Comparison of ENCODE assay signal across 10 mouse cellular contexts in the genomic region with DNA sequence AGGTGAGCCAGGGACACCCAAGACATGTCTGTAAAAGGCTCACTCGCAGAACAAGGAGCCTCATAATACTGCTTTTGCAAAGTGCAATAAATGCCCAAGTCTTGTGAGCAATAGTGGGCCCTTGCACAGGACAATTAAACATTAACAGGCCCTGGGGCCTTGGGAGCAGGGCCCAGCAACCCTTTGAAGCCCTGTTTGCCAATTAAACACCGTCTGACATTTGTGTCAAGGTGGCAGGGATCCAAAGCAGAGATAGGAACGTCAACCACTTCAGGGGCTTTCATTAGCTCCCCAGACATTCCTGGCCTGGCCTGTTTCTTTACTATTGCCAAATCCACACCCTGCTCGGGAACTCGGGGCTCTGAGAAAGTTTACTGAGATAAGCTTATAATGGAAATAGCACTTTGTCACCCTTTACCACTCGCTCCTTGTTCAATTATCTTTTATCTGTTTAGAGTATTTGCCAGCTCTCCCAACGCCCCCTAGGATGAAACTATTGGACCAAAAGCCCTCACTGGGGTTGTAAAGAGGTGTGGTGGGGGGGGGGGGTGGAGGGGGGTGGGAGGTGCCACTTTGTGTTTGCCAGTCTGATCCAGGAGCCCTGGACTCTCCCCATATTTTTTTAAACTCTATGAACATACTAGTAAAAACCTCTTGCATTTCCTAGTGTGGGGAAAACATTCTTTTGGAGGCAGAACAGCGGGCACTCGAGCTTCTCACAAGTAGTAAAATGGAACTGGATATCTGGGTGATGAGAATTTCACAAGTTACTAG.
DNase-seq lines count a peak whose midpoint lies in the region; ATAC-seq and TF ChIP-seq lines count a peak whose summit lies in the region.
"Had no signal": no experiment of that assay in that cellular context is flagged by ENCODE, and none has a peak within 500 bp of the region (broad histone marks: within the 10 kb centered on the region; RNA-seq: fewer than 3 reads in every experiment).

No protein-coding gene starts in this region.

- no peak overlapping the region for H3K4me3 ChIP-seq in intestine, embryonic 15.5 days (replicated peaks)
- H3K4me3 ChIP-seq in liver, embryonic 12.5 days: no peak overlapping the region
- no peak overlapping the region for H3K4me3 ChIP-seq in thymus, adult 2 months (ENCODE audit: control insufficient read depth, insufficient read depth, low read length)
- H3K4me3 ChIP-seq: embryonic facial prominence, embryonic 15.5 days; myocyte had no signal

- no peak for TF ChIP-seq POLR2A in thymus, adult 2 months (IDR thresholded peaks at IDR 0.05; ENCODE audit: control insufficient read depth, extremely low read depth, insufficient read depth, low read length, poor library complexity)

- H3K27me3 ChIP-seq in intestine, embryonic 15.5 days (replicated peaks): no peaks in the 10 kb centered on the region
- H3K27me3 ChIP-seq in liver, embryonic 12.5 days (replicated peaks): no peaks in the 10 kb centered on the region
- no peaks in the 10 kb centered on the region for H3K27me3 ChIP-seq in thymus, adult 2 months (ENCODE audit: control insufficient read depth, insufficient read depth, low read length)
- H3K27me3 ChIP-seq: embryonic facial prominence, embryonic 15.5 days had no signal

- H3K9me3 ChIP-seq in intestine, embryonic 15.5 days: no peaks in the 10 kb centered on the region
- H3K9me3 ChIP-seq in liver, embryonic 12.5 days (replicated peaks): no peaks in the 10 kb centered on the region
- H3K9me3 ChIP-seq: embryonic facial prominence, embryonic 15.5 days had no signal

- DNase-seq in urinary bladder, postnatal 14 days (ENCODE audit: low spot score): peak; percentile 44
- DNase-seq in urinary bladder, postnatal 10 days (ENCODE audit: low spot score): no peak
- no peak for DNase-seq in spleen, postnatal 36 days (ENCODE audit: low spot score in 2 of 2)
- no peak for DNase-seq in gastrocnemius, postnatal 4 days (ENCODE audit: low spot score in 2 of 2)
- no peak for DNase-seq in thymus, postnatal 10 days (ENCODE audit: low spot score in 2 of 2)
- DNase-seq in thymus, adult 2 months: no peak

- H3K9ac ChIP-seq in intestine, embryonic 15.5 days: no peak overlapping the region
- H3K9ac ChIP-seq in liver, embryonic 12.5 days: no peak overlapping the region; the same call in 1 of the 2 replicates
- H3K9ac ChIP-seq: embryonic facial prominence, embryonic 15.5 days had no signal

- no peak for TF ChIP-seq CTCF in thymus, adult 2 months (IDR thresholded peaks at IDR 0.05; ENCODE audit: borderline replicate concordance, control insufficient read depth, extremely low read depth, insufficient read depth, low read length, poor library complexity)

- 22% methylated on average over 9 of the region's 9 CpGs for WGBS in intestine, embryonic 15.5 days
- WGBS in liver, embryonic 12.5 days (ENCODE audit: insufficient replicate concordance): 40% methylated on average over 9 of the region's 9 CpGs
- WGBS in thymus, adult 2 months: 90% methylated on average over 9 of the region's 9 CpGs

- H3K4me2 ChIP-seq in intestine, embryonic 15.5 days (replicated peaks): no peak overlapping the region
- H3K4me2 ChIP-seq in liver, embryonic 12.5 days: no peak overlapping the region
- H3K4me2 ChIP-seq: embryonic facial prominence, embryonic 15.5 days had no signal

- H3K4me1 ChIP-seq in intestine, embryonic 15.5 days (replicated peaks): no peaks in the 10 kb centered on the region
- H3K4me1 ChIP-seq in liver, embryonic 12.5 days: peaks cover 20% of the 10 kb centered on the region
- H3K4me1 ChIP-seq in thymus, adult 2 months (replicated peaks; ENCODE audit: control insufficient read depth, insufficient read depth, low read length): no peaks in the 10 kb centered on the region
- H3K4me1 ChIP-seq: embryonic facial prominence, embryonic 15.5 days had no signal

- H3K27ac ChIP-seq in intestine, embryonic 15.5 days: 0 out of 2 replicates have a peak overlapping the region, but pooled peaks have one; percentile 48
- peak overlapping the region; percentile 46; the same call in 1 of the 2 replicates for H3K27ac ChIP-seq in liver, embryonic 12.5 days
- no peak overlapping the region for H3K27ac ChIP-seq in thymus, adult 2 months (ENCODE audit: control insufficient read depth, insufficient read depth, low read length)
- H3K27ac ChIP-seq: embryonic facial prominence, embryonic 15.5 days had no signal

- peak; percentile 96 for ATAC-seq in intestine, embryonic 15.5 days
- ATAC-seq in liver, embryonic 12.5 days: peak; percentile 30; the same call in 1 of the 2 replicates

- no peaks in the 10 kb centered on the region for H3K36me3 ChIP-seq in intestine, embryonic 15.5 days
- no peaks in the 10 kb centered on the region for H3K36me3 ChIP-seq in liver, embryonic 12.5 days
- no peaks in the 10 kb centered on the region for H3K36me3 ChIP-seq in thymus, adult 2 months (ENCODE audit: control insufficient read depth, insufficient read depth, low read length)
- H3K36me3 ChIP-seq: embryonic facial prominence, embryonic 15.5 days had no signal
